Mouse (Mus musculus): Measurements from ENCODE around the gene BC016579. TPM values are rescaled to one million over a fixed set of nuclear protein-coding genes. Genes with fewer than 3 reads are reported as not detected.

BC016579 gene
- total RNA-seq, 2 experiments from 2014 or later = not detected

Other genes with a start within 250 kb of the BC016579 start
- gene Cd200, start 245.0 kb downstream of the BC016579 start, total RNA-seq (2021) = 10 to 100 TPM; 66.9 to 69.8 TPM
- gene Gm609, start 161.1 kb downstream of the BC016579 start, total RNA-seq (2021) = not detected
- not detected for gene Gm17783, start 122.0 kb downstream of the BC016579 start, total RNA-seq (2021)
- gene Slc9c1, start 118.8 kb downstream of the BC016579 start, total RNA-seq (2021) = not detected
- under 1 TPM; 0.22 to 0.25 TPM for gene Gcsam, start 43.7 kb downstream of the BC016579 start, total RNA-seq (2021)
- gene Tmprss7, start 39.6 kb upstream of the BC016579 start, total RNA-seq (2021) = not detected
- under 1 TPM; 0.43 to 0.64 TPM for gene Tagln3, start 70.5 kb upstream of the BC016579 start, total RNA-seq (2021)
- 10 to 100 TPM; 15.2 to 17.9 TPM for gene Abhd10, start 88.9 kb upstream of the BC016579 start, total RNA-seq (2021)